Mouse (Mus musculus) bone marrow, adult 2 months (tissue): Measurements from ENCODE around the gene Dbp. TPM values are rescaled to one million over a fixed set of nuclear protein-coding genes. Genes with fewer than 3 reads are reported as not detected.

Source experiments
- H3K27ac ChIP-seq: fragments of 200-500 bp; 2 replicates; pipeline ENCODE4 v1.5.1; 2012; ENCODE audit warnings: low read depth, mild to moderate bottlenecking, control low read depth, inconsistent platforms, low read length; ENCODE audit not compliant: control insufficient read depth, poor library complexity, insufficient read depth
- H3K4me1 ChIP-seq: fragments of 200-500 bp; 2 replicates; pipeline ENCODE4 v1.6.1; 2011; ENCODE audit warnings: low read length; ENCODE audit not compliant: control insufficient read depth, insufficient read depth
- H3K4me3 ChIP-seq: fragments of 200-500 bp; replicated peaks from 2 replicates; pipeline ENCODE3; 2011; ENCODE audit warnings: mild to moderate bottlenecking, low read depth, low read length, control low read depth; ENCODE audit not compliant: control insufficient read depth
- CTCF ChIP-seq: fragments of 200-500 bp; IDR thresholded peaks from 2 replicates; pipeline ENCODE4 v1.5.1; 2011; ENCODE audit warnings: low read length, control low read depth; ENCODE audit not compliant: control insufficient read depth, insufficient read depth
- POLR2A ChIP-seq: fragments of 200-500 bp; IDR thresholded peaks from 2 replicates; pipeline ENCODE4 v1.6.1; 2011; ENCODE audit warnings: low read depth, mild to moderate bottlenecking, control low read depth, low read length, borderline replicate concordance; ENCODE audit not compliant: control insufficient read depth
- WGBS: fragments of 180-500 bp; shearing (Covaris S2); methylation state at CpG from one replicate; pipeline ENCODE4 v1.1.7; 2018; 5-methylcytosine and 5-hydroxymethylcytosine counted together
- polyA plus RNA-seq: library from polyadenylated mRNA; stranded (reverse); fragments of >200 nt; gene quantifications from 2 replicates; pipeline ENCODE4 v1.2.4, GENCODE M21; 2011; ENCODE audit warnings: low replicate concordance; ENCODE audit not compliant: missing spikeins, insufficient read depth, insufficient read length

The Dbp gene
- polyA plus RNA-seq, 1 experiment: 19.3 TPM

- no peak overlapping the region for H3K4me3 ChIP-seq
- H3K27ac ChIP-seq: no peak overlapping the region
- TF ChIP-seq CTCF (no peak), POLR2A (no peak)
- 53% methylated on average over 7 of the region's 7 CpGs for WGBS
- H3K4me1 ChIP-seq: no peaks in the 10 kb centered on the region
Measured at GRCm38 (mm10) chr7:45748110-45748509, 43.2 kb downstream of the Dbp start.

DNA sequence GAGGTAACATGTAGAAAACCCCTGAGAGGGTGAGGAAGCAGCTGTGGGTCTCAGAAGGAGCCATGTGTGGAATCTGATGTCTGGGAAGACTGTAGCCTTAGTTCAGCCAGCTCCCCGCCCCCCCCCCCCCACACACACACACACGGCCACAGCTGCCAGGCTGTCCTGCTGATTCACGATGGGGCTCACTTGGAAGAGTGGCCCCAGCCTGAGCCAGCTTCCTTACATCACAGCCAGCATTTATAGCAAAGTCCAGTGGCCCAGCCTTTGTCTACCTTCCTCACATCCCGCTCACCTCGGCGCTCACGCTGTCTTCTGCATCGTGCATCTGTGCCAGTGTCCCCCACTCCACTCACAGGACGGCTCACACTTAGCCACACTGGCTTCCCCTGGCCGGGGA, 44.5 kb downstream of the Dbp start:
- WGBS: 36% methylated on average over 10 of the region's 10 CpGs
- H3K4me3 ChIP-seq: no peak overlapping the region
- H3K4me1 ChIP-seq: no peaks in the 10 kb centered on the region
- H3K27ac ChIP-seq: no peak overlapping the region
- TF ChIP-seq CTCF (no peak), POLR2A (no peak)

DNA sequence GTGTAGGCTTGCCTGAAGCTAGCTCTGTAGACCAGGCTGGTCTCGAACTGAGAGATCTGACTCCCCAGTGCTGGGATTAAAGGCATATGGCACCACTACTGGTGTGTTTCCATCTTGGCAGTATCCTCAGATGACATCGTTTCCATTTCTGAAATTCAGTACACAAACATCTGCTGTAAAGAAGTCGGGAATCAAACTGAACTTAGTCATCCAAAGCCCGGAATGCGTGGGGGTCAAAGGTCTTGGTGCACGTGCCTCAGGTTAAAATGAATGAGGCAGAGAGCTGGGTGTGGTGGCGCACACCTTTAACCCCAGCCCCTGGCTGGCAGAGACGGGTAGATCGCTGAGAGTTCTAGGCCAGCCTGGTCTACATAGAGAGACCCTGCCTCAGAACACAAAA, 45.3 kb downstream of the Dbp start:
- TF ChIP-seq POLR2A (no peak), CTCF (no peak)
- H3K4me3 ChIP-seq: no peak overlapping the region
- 88% methylated on average over 9 of the region's 9 CpGs for WGBS
- no peaks in the 10 kb centered on the region for H3K4me1 ChIP-seq
- no peak overlapping the region for H3K27ac ChIP-seq

DNA sequence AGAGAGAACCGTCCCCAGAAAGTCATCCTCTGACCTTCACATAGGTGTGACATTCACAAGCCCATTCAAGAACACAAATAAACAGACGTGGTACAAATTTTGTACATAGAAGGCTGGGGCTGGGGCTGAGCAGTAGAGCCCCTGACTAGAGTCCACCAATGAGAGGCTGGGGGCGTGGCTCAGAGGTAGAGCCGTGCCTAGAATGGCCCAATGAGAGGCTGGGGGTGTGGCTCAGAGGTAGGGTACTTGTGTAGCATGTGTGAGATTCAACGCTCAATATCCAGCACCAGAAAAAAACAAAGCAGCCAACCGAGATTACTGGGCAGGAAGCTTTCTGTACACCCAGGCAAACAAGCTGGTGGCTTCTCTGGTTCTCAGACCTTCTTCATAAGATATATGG, 50.8 kb downstream of the Dbp start:
- Histone ChIP-seq H3K27ac (no peak overlapping the region), H3K4me1 (no peaks in the 10 kb centered on the region), H3K4me3 (no peak overlapping the region)
- WGBS: 72% methylated on average over 6 of the region's 6 CpGs
- TF ChIP-seq CTCF (no peak), POLR2A (no peak)

- TF ChIP-seq CTCF (no peak), POLR2A (no peak)
- WGBS: 22% methylated on average over 27 of the region's 27 CpGs
- Histone ChIP-seq H3K4me3 (no peak overlapping the region), H3K27ac (no peak overlapping the region), H3K4me1 (no peaks in the 10 kb centered on the region)
Measured at GRCm38 (mm10) chr7:45759400-45759799, 54.5 kb downstream of the Dbp start.

Other genes starting within 250 kb of the Dbp start
- 2,067 and 2,131 TPM in 2 replicates for gene Ftl1, start 245.2 kb upstream of the Dbp start, polyA plus RNA-seq
- 71.8 and 143 TPM in 2 replicates for gene Bax, start 238.2 kb upstream of the Dbp start, polyA plus RNA-seq
- 1.3 TPM in 1 of 2 replicates, not detected in the other for gene Tulp2, start 223.2 kb upstream of the Dbp start, polyA plus RNA-seq
- gene Gm45808, start 218.3 kb upstream of the Dbp start, polyA plus RNA-seq: not detected in 2 replicates
- gene Dhdh, start 216.3 kb upstream of the Dbp start, polyA plus RNA-seq: 2.7 and 4.8 TPM in 2 replicates
- gene Nucb1, start 194.7 kb upstream of the Dbp start, polyA plus RNA-seq: 69.3 and 71.9 TPM in 2 replicates
- 356 and 801 TPM in 2 replicates for gene Ppp1r15a, start 178.8 kb upstream of the Dbp start, polyA plus RNA-seq
- 2.1 and 8.9 TPM in 2 replicates for gene Plekha4, start 178.8 kb upstream of the Dbp start, polyA plus RNA-seq
- 5.7 TPM in 1 of 2 replicates, not detected in the other for gene Hsd17b14, start 150.2 kb upstream of the Dbp start, polyA plus RNA-seq
- 35.7 and 58.4 TPM in 2 replicates for gene Bcat2, start 134.9 kb upstream of the Dbp start, polyA plus RNA-seq
- gene Fgf21, start 89.6 kb upstream of the Dbp start, polyA plus RNA-seq: not detected in 2 replicates
- not detected in 2 replicates for gene Fut1, start 87.8 kb upstream of the Dbp start, polyA plus RNA-seq
- gene Izumo1, start 83.3 kb upstream of the Dbp start, polyA plus RNA-seq: 1.1 TPM in 1 of 2 replicates, not detected in the other
- 5.9 and 6.0 TPM in 2 replicates for gene Rasip1, start 77.6 kb upstream of the Dbp start, polyA plus RNA-seq
- 1.00 TPM in 1 of 2 replicates, not detected in the other for gene Mamstr, start 65.1 kb upstream of the Dbp start, polyA plus RNA-seq
- not detected in 2 replicates for gene Fut2, start 38.7 kb upstream of the Dbp start, polyA plus RNA-seq
- not detected in 2 replicates for gene Ntn5, start 21.1 kb upstream of the Dbp start, polyA plus RNA-seq
- gene Sec1, start 10.7 kb upstream of the Dbp start, polyA plus RNA-seq: not detected in 2 replicates
- 4.4 TPM in 1 of 2 replicates, not detected in the other for gene Car11, start 5.2 kb upstream of the Dbp start, polyA plus RNA-seq
- gene Rpl18, start 10.4 kb downstream of the Dbp start, polyA plus RNA-seq: 845 and 916 TPM in 2 replicates
- 12.9 and 24.4 TPM in 2 replicates for gene Sphk2, start 12.9 kb downstream of the Dbp start, polyA plus RNA-seq
- gene Fam83e, start 16.1 kb downstream of the Dbp start, polyA plus RNA-seq: 1.1 TPM in 1 of 2 replicates, not detected in the other
- gene Spaca4, start 20.7 kb downstream of the Dbp start, polyA plus RNA-seq: not detected in 2 replicates
- not detected in 2 replicates for gene Lmtk3, start 78.7 kb downstream of the Dbp start, polyA plus RNA-seq
- 2.4 TPM in 1 of 2 replicates, not detected in the other for gene Sult2b1, start 79.6 kb downstream of the Dbp start, polyA plus RNA-seq
- 30.7 and 64.7 TPM in 2 replicates for gene Cyth2, start 109.5 kb downstream of the Dbp start, polyA plus RNA-seq
- 2.6 TPM in 1 of 2 replicates, not detected in the other for gene Kcnj14, start 119.7 kb downstream of the Dbp start, polyA plus RNA-seq
- gene Grwd1, start 125.9 kb downstream of the Dbp start, polyA plus RNA-seq: 6.9 and 13.9 TPM in 2 replicates
- 47.0 and 69.2 TPM in 2 replicates for gene Kdelr1, start 167.7 kb downstream of the Dbp start, polyA plus RNA-seq
- gene Grin2d, start 173.3 kb downstream of the Dbp start, polyA plus RNA-seq: 0.97 and 2.5 TPM in 2 replicates
- gene Syngr4, start 191.6 kb downstream of the Dbp start, polyA plus RNA-seq: not detected in 2 replicates
- 3.6 and 9.6 TPM in 2 replicates for gene Tmem143, start 191.9 kb downstream of the Dbp start, polyA plus RNA-seq
- 53.4 and 121 TPM in 2 replicates for gene Emp3, start 216.3 kb downstream of the Dbp start, polyA plus RNA-seq
- 1.7 and 5.7 TPM in 2 replicates for gene Ccdc114, start 219.0 kb downstream of the Dbp start, polyA plus RNA-seq